Mouse (Mus musculus): ENCODE measurements at regions not wholly inside any gene's neighbourhood (a gene's known extent, or its start where the extent isn't known, plus 50 kb on each side); places are given as distances from the start of the nearest gene placed in this dataset.

- no peaks in the 10 kb centered on the region for H3K4me1 ChIP-seq (ENCODE audit: control insufficient read depth, insufficient read depth, low read length)
- TF ChIP-seq POLR2A (IDR thresholded peaks at IDR 0.05; ENCODE audit: low read depth, low read length) = no peak
- no peak for TF ChIP-seq CTCF (IDR thresholded peaks at IDR 0.05; ENCODE audit: borderline replicate concordance, insufficient read depth, low read length)
- H3K27ac ChIP-seq (ENCODE audit: insufficient read depth, low read length) = no peak overlapping the region
- no peak overlapping the region for H3K4me3 ChIP-seq (ENCODE audit: insufficient read depth, low read length)
Observed at GRCm38 (mm10) chr17:49274936-49275335, 153.2 kb upstream of the Mocs1 start.

GRCm38 (mm10) chr17:49275421-49275820 is 152.7 kb upstream of the Mocs1 start:
- no peak for TF ChIP-seq POLR2A (IDR thresholded peaks at IDR 0.05; ENCODE audit: low read depth, low read length)
- TF ChIP-seq CTCF (IDR thresholded peaks at IDR 0.05; ENCODE audit: borderline replicate concordance, insufficient read depth, low read length) = no peak
- H3K4me3 ChIP-seq (ENCODE audit: insufficient read depth, low read length) = no peak overlapping the region

GRCm38 (mm10) chr17:49275916-49276315 is 152.2 kb upstream of the Mocs1 start:
- no peak overlapping the region for H3K27ac ChIP-seq (ENCODE audit: insufficient read depth, low read length)
- no peak overlapping the region for H3K4me3 ChIP-seq (ENCODE audit: insufficient read depth, low read length)
- H3K4me1 ChIP-seq (ENCODE audit: control insufficient read depth, insufficient read depth, low read length) = no peaks in the 10 kb centered on the region
- no peak for TF ChIP-seq POLR2A (IDR thresholded peaks at IDR 0.05; ENCODE audit: low read depth, low read length)
- TF ChIP-seq CTCF (IDR thresholded peaks at IDR 0.05; ENCODE audit: borderline replicate concordance, insufficient read depth, low read length) = no peak

More at GRCm38 (mm10) chr17:49275421-49275820, 152.7 kb upstream of the Mocs1 start:
- Histone ChIP-seq H3K27ac (ENCODE audit: insufficient read depth, low read length) (no peak overlapping the region), H3K4me1 (ENCODE audit: control insufficient read depth, insufficient read depth, low read length) (no peaks in the 10 kb centered on the region)

GRCm38 (mm10) chr17:49278541-49278940 is 149.6 kb upstream of the Mocs1 start:
- Histone ChIP-seq H3K4me3 (ENCODE audit: insufficient read depth, low read length) (no peak overlapping the region), H3K4me1 (ENCODE audit: control insufficient read depth, insufficient read depth, low read length) (no peaks in the 10 kb centered on the region), H3K27ac (ENCODE audit: insufficient read depth, low read length) (no peak overlapping the region)
- no peak for TF ChIP-seq POLR2A (IDR thresholded peaks at IDR 0.05; ENCODE audit: low read depth, low read length)
- TF ChIP-seq CTCF (IDR thresholded peaks at IDR 0.05; ENCODE audit: borderline replicate concordance, insufficient read depth, low read length) = no peak

GRCm38 (mm10) chr17:49278973-49279727 is 149.0 kb upstream of the Mocs1 start:
- no peaks in the 10 kb centered on the region for H3K4me1 ChIP-seq (ENCODE audit: control insufficient read depth, insufficient read depth, low read length)
- H3K4me3 ChIP-seq (ENCODE audit: insufficient read depth, low read length) = no peak overlapping the region
- H3K27ac ChIP-seq (ENCODE audit: insufficient read depth, low read length) = no peak overlapping the region
- TF ChIP-seq POLR2A (IDR thresholded peaks at IDR 0.05; ENCODE audit: low read depth, low read length) (no peak), CTCF (IDR thresholded peaks at IDR 0.05; ENCODE audit: borderline replicate concordance, insufficient read depth, low read length) (no peak)

- TF ChIP-seq POLR2A (IDR thresholded peaks at IDR 0.05; ENCODE audit: low read depth, low read length) = no peak
- no peak for TF ChIP-seq CTCF (IDR thresholded peaks at IDR 0.05; ENCODE audit: borderline replicate concordance, insufficient read depth, low read length)
- Histone ChIP-seq H3K4me3 (ENCODE audit: insufficient read depth, low read length) (no peak overlapping the region), H3K27ac (ENCODE audit: insufficient read depth, low read length) (no peak overlapping the region), H3K4me1 (ENCODE audit: control insufficient read depth, insufficient read depth, low read length) (no peaks in the 10 kb centered on the region)
Observed at GRCm38 (mm10) chr17:49281344-49281743, 146.8 kb upstream of the Mocs1 start.

- H3K4me1 ChIP-seq (ENCODE audit: control insufficient read depth, insufficient read depth, low read length) = no peaks in the 10 kb centered on the region
- TF ChIP-seq CTCF (IDR thresholded peaks at IDR 0.05; ENCODE audit: borderline replicate concordance, insufficient read depth, low read length) = no peak
- no peak for TF ChIP-seq POLR2A (IDR thresholded peaks at IDR 0.05; ENCODE audit: low read depth, low read length)
- H3K27ac ChIP-seq (ENCODE audit: insufficient read depth, low read length) = no peak overlapping the region
- no peak overlapping the region for H3K4me3 ChIP-seq (ENCODE audit: insufficient read depth, low read length)
Observed at GRCm38 (mm10) chr17:49282498-49282897, 145.7 kb upstream of the Mocs1 start.

- no peaks in the 10 kb centered on the region for H3K4me1 ChIP-seq (ENCODE audit: control insufficient read depth, insufficient read depth, low read length)
- TF ChIP-seq POLR2A (IDR thresholded peaks at IDR 0.05; ENCODE audit: low read depth, low read length) (no peak), CTCF (IDR thresholded peaks at IDR 0.05; ENCODE audit: borderline replicate concordance, insufficient read depth, low read length) (no peak)
- no peak overlapping the region for H3K4me3 ChIP-seq (ENCODE audit: insufficient read depth, low read length)
- H3K27ac ChIP-seq (ENCODE audit: insufficient read depth, low read length) = no peak overlapping the region
Observed at GRCm38 (mm10) chr17:49283491-49283890, 144.7 kb upstream of the Mocs1 start.

GRCm38 (mm10) chr17:49291636-49292035 is 136.5 kb upstream of the Mocs1 start:
- TF ChIP-seq CTCF (IDR thresholded peaks at IDR 0.05; ENCODE audit: borderline replicate concordance, insufficient read depth, low read length) (no peak), POLR2A (IDR thresholded peaks at IDR 0.05; ENCODE audit: low read depth, low read length) (no peak)
- Histone ChIP-seq H3K4me1 (ENCODE audit: control insufficient read depth, insufficient read depth, low read length) (no peaks in the 10 kb centered on the region), H3K27ac (ENCODE audit: insufficient read depth, low read length) (no peak overlapping the region), H3K4me3 (ENCODE audit: insufficient read depth, low read length) (no peak overlapping the region)

GRCm38 (mm10) chr17:49304461-49304860 is 123.7 kb upstream of the Mocs1 start:
- TF ChIP-seq POLR2A (IDR thresholded peaks at IDR 0.05; ENCODE audit: low read depth, low read length) = no peak
- no peak for TF ChIP-seq CTCF (IDR thresholded peaks at IDR 0.05; ENCODE audit: borderline replicate concordance, insufficient read depth, low read length)
- H3K4me3 ChIP-seq (ENCODE audit: insufficient read depth, low read length) = no peak overlapping the region
- H3K4me1 ChIP-seq (ENCODE audit: control insufficient read depth, insufficient read depth, low read length) = no peaks in the 10 kb centered on the region
- no peak overlapping the region for H3K27ac ChIP-seq (ENCODE audit: insufficient read depth, low read length)

Data from embryonic fibroblast, embryonic 13.5 days (primary cell).